Mouse (Mus musculus) midbrain, embryonic 14.5 days (tissue): ENCODE measurements around the gene Rgs14. TPM values are rescaled to one million over a fixed set of nuclear protein-coding genes. Genes with fewer than 3 reads are reported as not detected.
A peak's percentile ranks its signal among the peaks of the same experiment; 100 is the strongest.

Source experiments
- ATAC-seq: fragments of 200-750 bp; cut with Nextera tagmentation; 2 replicates; pipeline ENCODE4 v1.8.0; 2017; ENCODE audit warnings: moderate number of reproducible peaks, moderate library complexity; ENCODE audit not compliant: low FRiP score, low TSS enrichment
- DNase-seq: peaks from one replicate; pipeline ENCODE4 v3.0.0-alpha.2; 2015
- H3K27ac ChIP-seq: fragments of 300-500 bp; sonication (generic); replicated peaks from 2 replicates; pipeline ENCODE4 v1.5.1; 2014; ENCODE audit warnings: mild to moderate bottlenecking, low read depth, low read length, moderate library complexity
- H3K27me3 ChIP-seq: fragments of 300-500 bp; sonication (generic); 2 replicates; pipeline ENCODE4 v1.6.1; 2014; ENCODE audit warnings: low read length, control low read depth, mixed read lengths; ENCODE audit not compliant: control insufficient read depth, insufficient read depth
- H3K36me3 ChIP-seq: fragments of 300-500 bp; sonication (generic); 2 replicates; pipeline ENCODE4 v1.6.1; 2014; ENCODE audit warnings: low read length, control low read depth; ENCODE audit not compliant: control insufficient read depth, insufficient read depth
- H3K4me1 ChIP-seq: fragments of 300-500 bp; sonication (generic); 2 replicates; pipeline ENCODE4 v1.6.1; 2014; ENCODE audit warnings: mild to moderate bottlenecking, antibody characterized with exemption, low read length, control low read depth; ENCODE audit not compliant: control insufficient read depth, insufficient read depth
- H3K4me2 ChIP-seq: fragments of 300-500 bp; sonication (generic); 2 replicates; pipeline ENCODE4 v1.6.1; 2014; ENCODE audit warnings: mild to moderate bottlenecking, low read length, moderate library complexity
- H3K4me3 ChIP-seq: fragments of 300-500 bp; sonication (generic); replicated peaks from 2 replicates; pipeline ENCODE4 v1.5.1; 2014; ENCODE audit warnings: low read depth, low read length
- H3K9ac ChIP-seq: fragments of 300-500 bp; sonication (generic); replicated peaks from 2 replicates; pipeline ENCODE4 v1.6.1; 2014; ENCODE audit warnings: mild to moderate bottlenecking, low read length, moderate library complexity
- H3K9me3 ChIP-seq: fragments of 300-500 bp; sonication (generic); 2 replicates; pipeline ENCODE4 v1.6.1; 2016; ENCODE audit warnings: low read length, control low read depth, mixed read lengths; ENCODE audit not compliant: control insufficient read depth
- WGBS: fragments of 180-500 bp; shearing (Covaris S2); extraction: QIAGEN DNeasy Blood & Tissue Kit; methylation state at CpG from one replicate; pipeline ENCODE4 v1.1.7; 2014; 5-methylcytosine and 5-hydroxymethylcytosine counted together
- polyA plus RNA-seq: library from polyadenylated mRNA; unstranded; fragments of >200 nt; fragmentation: Nextera tagmentation; extraction: Ambion mirVana; gene quantifications from 2 replicates; pipeline ENCODE4 v1.2.1, GENCODE M21; 2014

The Rgs14 gene
- polyA plus RNA-seq, 1 experiment from 2014 or later: 0.33 TPM

- Histone ChIP-seq H3K27me3 (no peaks in the 10 kb centered on the region), H3K27ac (no peak overlapping the region), H3K9me3 (no peaks in the 10 kb centered on the region), H3K4me1 (no peaks in the 10 kb centered on the region), H3K9ac (no peak overlapping the region), H3K4me3 (no peak overlapping the region), H3K36me3 (no peaks in the 10 kb centered on the region), H3K4me2 (no peak overlapping the region)
- WGBS: 79% methylated on average over 3 of the region's 3 CpGs
- no peak for DNase-seq
- no peak for ATAC-seq
Observed at GRCm38 (mm10) chr13:55390644-55391043, 21.1 kb downstream of the Rgs14 start.

DNA sequence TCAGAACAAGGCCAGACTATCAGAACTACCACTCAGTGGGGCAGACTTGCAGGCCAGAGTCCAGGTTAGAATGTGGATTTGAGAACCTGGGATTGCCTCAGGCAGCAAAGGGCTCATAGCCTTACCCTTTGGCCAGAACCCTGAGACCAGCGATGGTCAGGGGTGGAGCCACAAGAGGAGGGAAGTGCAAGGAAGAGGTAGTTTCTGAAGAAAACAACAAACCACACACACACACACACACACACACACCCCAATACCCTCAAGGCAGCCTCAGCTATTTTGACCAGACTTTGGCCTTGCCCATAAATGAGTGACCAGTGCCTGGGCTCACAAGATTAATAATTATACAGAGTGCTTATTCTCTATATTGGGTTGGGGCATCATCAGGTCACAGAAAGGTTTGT lies 22.1 kb downstream of the Rgs14 start:
- Histone ChIP-seq H3K4me1 (no peaks in the 10 kb centered on the region), H3K9me3 (no peaks in the 10 kb centered on the region), H3K36me3 (no peaks in the 10 kb centered on the region), H3K27me3 (no peaks in the 10 kb centered on the region), H3K4me3 (no peak overlapping the region), H3K9ac (no peak overlapping the region), H3K4me2 (no peak overlapping the region), H3K27ac (no peak overlapping the region)
- no peak for ATAC-seq
- 95% methylated on average over 1 of the region's 1 CpGs for WGBS
- DNase-seq: no peak

DNA sequence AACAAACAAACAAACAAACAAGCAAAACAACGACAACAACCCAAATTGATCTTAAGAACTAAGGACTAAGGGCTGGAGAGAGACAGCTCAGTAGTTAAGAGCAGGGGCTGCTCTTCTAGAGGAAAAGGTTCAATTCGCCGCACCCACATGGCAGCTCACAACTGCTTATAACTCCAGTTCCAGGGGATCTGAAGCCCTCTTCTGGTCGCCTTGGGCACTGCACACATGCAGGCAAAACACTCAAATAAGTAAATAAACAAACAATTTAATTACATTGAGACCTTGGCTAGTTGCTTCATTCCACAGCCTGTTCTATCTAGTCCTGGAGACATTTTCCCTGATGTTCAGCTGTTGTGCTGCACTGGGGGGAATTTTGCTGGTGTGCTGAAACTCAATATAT lies 23.4 kb downstream of the Rgs14 start:
- WGBS: 64% methylated on average over 4 of the region's 4 CpGs
- H3K27me3 ChIP-seq: no peaks in the 10 kb centered on the region
- H3K9ac ChIP-seq: no peak overlapping the region
- DNase-seq: no peak
- H3K36me3 ChIP-seq: no peaks in the 10 kb centered on the region
- ATAC-seq: no peak
- H3K4me2 ChIP-seq: no peak overlapping the region
- no peak overlapping the region for H3K4me3 ChIP-seq
- no peaks in the 10 kb centered on the region for H3K4me1 ChIP-seq
- H3K27ac ChIP-seq: no peak overlapping the region
- no peaks in the 10 kb centered on the region for H3K9me3 ChIP-seq

DNA sequence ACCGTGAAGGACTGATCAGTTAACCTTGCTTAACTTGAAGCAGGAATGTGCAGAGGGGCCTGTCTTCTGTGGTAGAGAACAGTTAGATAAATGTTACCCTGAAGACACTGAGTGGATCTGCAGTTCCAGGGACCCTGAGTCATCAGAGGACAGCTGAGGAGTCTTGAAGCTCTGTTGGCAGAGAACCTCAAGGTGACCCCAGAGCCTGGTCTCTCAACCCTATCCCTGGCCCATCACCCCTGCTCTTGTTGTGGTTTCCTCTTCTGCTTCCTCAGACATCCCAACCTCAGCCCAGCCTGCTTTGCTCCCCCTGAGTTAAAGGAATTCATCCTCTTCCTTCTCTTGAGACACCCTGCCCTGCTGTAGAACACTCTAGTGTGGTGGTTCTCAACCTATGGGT lies 28.6 kb downstream of the Rgs14 start, which contains the start of gene Slc34a1:
Gene Slc34a1, plus strand, starts transcription at position 100 of the 400 bp plus-strand sequence.
- H3K4me3 ChIP-seq: no peak within 1 kb of the TSS
- H3K4me1 ChIP-seq: no peaks in the 10 kb centered on the region
- H3K36me3 ChIP-seq: no peaks in the 10 kb centered on the region
- H3K27ac ChIP-seq: no peak within 1 kb of the TSS
- 97% methylated on average over 1 of the region's 1 CpGs for WGBS
- H3K27me3 ChIP-seq: no peaks in the 10 kb centered on the region
- no peak for ATAC-seq
- no peak within 1 kb of the TSS for H3K9ac ChIP-seq
- H3K9me3 ChIP-seq: no peaks in the 10 kb centered on the region
- no peak within 1 kb of the TSS for H3K4me2 ChIP-seq
- no peak for DNase-seq

GRCm38 (mm10) chr13:55399300-55400038 lies 29.9 kb downstream of the Rgs14 start:
- Histone ChIP-seq H3K27me3 (no peaks in the 10 kb centered on the region), H3K4me2 (no peak overlapping the region), H3K9me3 (no peaks in the 10 kb centered on the region), H3K9ac (no peak overlapping the region), H3K4me3 (no peak overlapping the region), H3K36me3 (no peaks in the 10 kb centered on the region), H3K4me1 (peaks cover 3% of the 10 kb centered on the region; the same call in 1 of the 2 replicates), H3K27ac (no peak overlapping the region)
- ATAC-seq (no peak), DNase-seq (no peak)
- 61% methylated on average over 5 of the region's 5 CpGs for WGBS

GRCm38 (mm10) chr13:55400039-55400346 lies 30.5 kb downstream of the Rgs14 start:
- Histone ChIP-seq H3K9me3 (no peaks in the 10 kb centered on the region), H3K27me3 (no peaks in the 10 kb centered on the region), H3K4me3 (no peak overlapping the region), H3K27ac (no peak overlapping the region), H3K4me2 (no peak overlapping the region), H3K9ac (no peak overlapping the region), H3K36me3 (no peaks in the 10 kb centered on the region), H3K4me1 (peaks cover 3% of the 10 kb centered on the region; the same call in 1 of the 2 replicates)
- DNase-seq (no peak), ATAC-seq (no peak)
- WGBS: 91% methylated on average over 1 of the region's 1 CpGs

GRCm38 (mm10) chr13:55403266-55403665 lies 33.7 kb downstream of the Rgs14 start:
- Histone ChIP-seq H3K9ac (no peak overlapping the region), H3K4me2 (no peak overlapping the region), H3K9me3 (no peaks in the 10 kb centered on the region), H3K4me3 (no peak overlapping the region), H3K27me3 (no peaks in the 10 kb centered on the region), H3K4me1 (peaks cover 8% of the 10 kb centered on the region), H3K27ac (peak overlapping the region; percentile 32; the same call in 1 of the 2 replicates), H3K36me3 (no peaks in the 10 kb centered on the region)
- DNase-seq (peak; percentile 20), ATAC-seq (no peak)
- 56% methylated on average over 7 of the region's 7 CpGs for WGBS

- Histone ChIP-seq H3K4me1 (peaks cover 8% of the 10 kb centered on the region), H3K4me3 (no peak overlapping the region), H3K36me3 (no peaks in the 10 kb centered on the region), H3K9me3 (no peaks in the 10 kb centered on the region), H3K4me2 (no peak overlapping the region), H3K27me3 (no peaks in the 10 kb centered on the region), H3K9ac (no peak overlapping the region), H3K27ac (peak overlapping the region; percentile 32; the same call in 1 of the 2 replicates)
- no peak for DNase-seq
- no peak for ATAC-seq
- 76% methylated on average over 15 of the region's 15 CpGs for WGBS
Observed at GRCm38 (mm10) chr13:55403935-55404852, 34.7 kb downstream of the Rgs14 start.
